Mouse (Mus musculus) spleen, adult 12 weeks (tissue): ENCODE measurements around the gene Smc3.
"Not testable (repeated sequence)": the region's sequence is repeated elsewhere in the genome, so short reads cannot be mapped to it uniquely, and the experiment has no call there.

Source experiments
- DNase-seq: peaks from one replicate; pipeline ENCODE4 v3.0.0; 2022; ENCODE audit warnings: low spot score

The Smc3 gene

DNA sequence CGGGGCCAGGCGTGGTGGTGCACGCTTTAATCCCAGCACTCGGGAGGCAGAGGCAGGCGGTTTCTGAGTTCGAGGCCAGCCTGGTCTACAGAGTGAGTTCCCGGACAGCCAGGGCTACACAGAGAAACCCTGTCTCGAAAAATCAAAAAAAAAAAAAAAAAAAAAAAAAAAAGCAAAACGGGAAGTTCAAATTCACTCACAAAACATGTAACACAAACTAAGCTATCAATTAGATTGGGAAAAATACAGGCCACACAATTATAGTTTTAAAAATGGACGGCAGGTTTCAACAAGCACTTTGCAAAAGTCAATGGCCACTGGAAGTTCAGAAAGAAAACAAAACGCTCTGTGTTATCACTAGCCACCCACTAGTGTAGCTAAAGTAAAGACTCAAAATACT lies 56.2 kb downstream of the Smc3 start:
- not testable (repeated sequence) for DNase-seq

DNA sequence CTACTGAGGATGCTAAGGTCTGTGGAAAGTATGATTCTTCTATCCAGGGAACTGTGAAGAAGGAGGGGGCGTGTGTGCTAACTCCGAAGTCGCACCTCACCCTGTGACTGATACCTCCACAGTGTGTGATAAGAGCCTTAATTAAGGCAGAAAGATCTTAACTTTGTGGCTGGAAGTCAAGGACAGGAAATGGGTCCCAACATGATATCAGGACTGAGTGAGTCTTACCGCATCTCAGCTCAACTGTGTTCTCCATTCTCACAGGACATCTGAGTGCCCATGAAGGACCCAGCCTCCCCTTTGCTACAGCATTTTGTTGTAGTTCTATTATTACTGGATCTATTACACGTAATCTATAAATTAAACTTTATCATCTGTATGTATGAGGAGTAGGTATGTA lies 57.2 kb downstream of the Smc3 start:
- no peak for DNase-seq

DNA sequence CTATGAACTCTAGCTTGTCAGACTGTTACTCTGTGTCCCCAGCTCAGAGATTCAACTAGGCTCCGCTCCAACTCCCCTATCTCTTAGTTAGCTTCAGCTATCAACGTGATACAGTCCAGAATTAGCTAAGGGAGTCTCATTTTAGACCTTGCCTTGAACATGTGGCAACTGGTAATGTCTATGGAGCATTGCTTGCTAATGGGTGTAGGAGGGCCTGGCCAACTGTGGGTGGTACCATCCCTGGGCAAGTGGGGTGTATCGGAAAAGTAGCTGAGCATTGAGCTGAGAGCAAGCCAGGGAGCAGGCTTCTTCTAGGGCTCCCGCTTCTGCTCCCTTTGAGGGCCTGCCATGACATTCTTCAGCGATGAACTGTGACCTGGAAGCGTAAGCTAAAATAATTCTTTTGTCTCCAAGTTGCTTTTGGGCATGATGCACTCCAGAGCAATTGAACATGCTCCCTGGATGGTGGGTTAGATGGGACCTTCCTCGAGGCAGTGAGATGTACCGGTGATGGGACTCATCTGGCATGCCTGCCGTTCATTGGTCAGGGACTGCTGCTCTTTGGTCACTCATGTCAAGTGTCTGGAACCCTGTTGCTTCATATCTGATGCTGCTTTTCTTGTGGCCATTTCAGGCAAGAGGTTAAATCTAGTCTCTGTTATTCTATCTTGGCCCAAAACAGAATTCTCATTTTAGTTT lies 60.7 kb downstream of the Smc3 start:
- DNase-seq: no peak

DNA sequence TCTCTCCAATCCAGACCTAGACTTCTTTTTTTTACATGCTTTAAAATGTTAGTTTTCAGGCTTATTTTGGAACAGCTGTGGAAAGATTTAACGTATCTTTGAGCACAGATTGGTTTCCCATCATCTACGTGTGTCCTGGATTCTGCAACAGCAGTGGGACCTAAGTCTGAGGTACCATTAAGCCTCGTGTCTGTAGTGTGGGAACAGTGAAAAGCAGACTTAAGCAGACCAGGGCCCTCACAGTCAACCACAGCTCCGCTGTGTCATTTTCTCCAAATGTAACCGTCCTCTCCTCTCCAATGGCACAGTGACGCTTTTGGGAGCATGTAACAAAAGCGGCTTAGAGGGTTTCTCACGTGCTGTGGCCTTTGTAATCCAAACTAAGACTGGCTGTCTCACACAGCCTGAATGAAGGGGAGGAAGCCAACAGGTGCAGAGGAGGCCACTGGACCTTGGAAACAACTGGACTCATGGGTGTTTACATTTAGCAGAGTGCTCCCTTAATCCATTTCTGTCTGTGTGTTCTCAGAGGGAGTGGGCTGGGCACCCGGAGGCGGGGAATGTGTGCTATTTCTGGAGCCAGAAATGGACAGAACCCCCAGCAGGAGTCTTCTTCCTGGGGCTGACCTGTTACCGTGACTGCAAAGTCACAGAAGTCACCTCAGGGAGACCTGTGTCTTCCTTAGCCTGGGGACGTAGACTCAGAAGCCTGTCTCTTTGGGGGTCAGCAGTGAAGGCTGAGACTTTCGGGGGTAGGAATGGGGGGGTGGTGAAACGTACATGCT lies 61.9 kb downstream of the Smc3 start:
- DNase-seq: no peak

DNA sequence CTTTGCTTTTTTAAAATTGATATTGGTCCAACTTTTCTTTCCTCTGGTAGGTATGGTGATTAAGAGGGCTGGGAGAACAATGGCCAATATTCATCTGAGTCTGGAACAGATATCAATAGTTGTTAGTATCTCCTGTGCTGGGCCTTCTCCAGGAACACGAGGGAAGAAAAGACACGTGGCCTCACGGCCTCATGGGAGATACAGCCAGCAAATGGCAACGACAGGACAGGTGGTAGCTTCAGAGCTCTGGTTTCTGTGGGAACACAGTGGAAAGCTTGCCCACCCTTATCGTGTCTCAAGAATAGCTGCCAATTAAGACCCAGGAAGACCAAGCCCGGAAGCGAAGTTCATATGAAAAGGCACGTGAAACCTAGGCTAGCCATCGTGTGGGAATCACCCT lies 64.6 kb downstream of the Smc3 start:
- no peak for DNase-seq

DNA sequence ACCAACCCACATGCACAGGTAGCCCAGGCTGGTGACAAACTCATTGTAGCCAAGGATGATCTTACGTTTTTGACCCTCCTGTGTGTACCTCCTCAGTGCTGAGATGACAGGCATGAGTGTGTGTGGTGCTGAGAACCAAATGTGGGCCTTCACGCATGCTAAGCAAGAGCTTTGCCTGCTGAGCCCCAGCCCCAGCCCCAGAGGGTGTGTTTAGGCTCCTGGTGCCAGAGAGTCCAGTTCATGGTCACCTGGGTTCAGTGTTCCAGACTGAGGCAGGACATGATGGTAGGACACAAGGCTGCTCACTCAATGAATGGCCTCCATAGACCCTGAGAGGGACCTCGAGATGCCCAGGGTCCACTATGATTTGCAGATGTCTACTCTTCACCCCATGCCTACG lies 65.2 kb downstream of the Smc3 start:
- no peak for DNase-seq

DNA sequence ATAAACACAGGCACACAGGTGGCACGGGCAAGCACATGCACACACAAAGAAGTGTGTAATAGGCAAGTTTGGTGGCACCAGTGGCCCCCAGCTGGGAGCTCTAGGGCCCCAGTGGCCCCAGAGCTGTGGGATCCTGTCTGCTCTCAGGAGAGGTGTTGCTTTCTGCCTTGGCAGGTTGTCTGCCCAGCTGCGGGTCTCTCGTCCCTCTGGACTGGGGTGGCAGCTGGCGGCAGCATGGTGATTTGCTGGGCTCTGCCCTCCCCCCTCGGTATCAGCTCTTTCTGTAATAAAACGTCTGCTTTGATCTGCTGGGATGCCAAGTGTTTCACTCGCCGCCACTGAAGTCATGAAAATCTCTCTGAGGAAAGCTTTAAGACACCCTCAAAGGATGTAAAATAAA lies 66.5 kb downstream of the Smc3 start:
- DNase-seq: no peak

DNA sequence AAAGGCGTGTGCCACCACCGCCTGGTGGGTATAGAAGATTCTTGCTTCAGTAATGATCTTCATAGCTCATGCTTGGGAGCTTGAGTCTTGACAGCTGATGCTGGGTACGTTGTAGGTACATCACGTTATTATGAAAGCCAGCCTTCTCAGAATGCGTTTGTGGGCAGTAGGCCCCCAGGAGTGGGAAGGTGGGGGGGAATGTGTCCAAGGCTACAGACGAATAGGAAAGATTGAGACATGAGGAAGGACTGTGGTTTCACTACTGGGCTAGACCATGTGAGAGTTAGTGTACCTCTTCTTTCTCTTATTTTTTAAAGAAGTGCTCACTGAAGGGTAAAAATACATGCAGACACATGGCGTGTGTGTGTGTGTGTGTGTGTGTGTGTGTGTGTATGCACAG lies 68.6 kb downstream of the Smc3 start:
- DNase-seq: no peak

DNA sequence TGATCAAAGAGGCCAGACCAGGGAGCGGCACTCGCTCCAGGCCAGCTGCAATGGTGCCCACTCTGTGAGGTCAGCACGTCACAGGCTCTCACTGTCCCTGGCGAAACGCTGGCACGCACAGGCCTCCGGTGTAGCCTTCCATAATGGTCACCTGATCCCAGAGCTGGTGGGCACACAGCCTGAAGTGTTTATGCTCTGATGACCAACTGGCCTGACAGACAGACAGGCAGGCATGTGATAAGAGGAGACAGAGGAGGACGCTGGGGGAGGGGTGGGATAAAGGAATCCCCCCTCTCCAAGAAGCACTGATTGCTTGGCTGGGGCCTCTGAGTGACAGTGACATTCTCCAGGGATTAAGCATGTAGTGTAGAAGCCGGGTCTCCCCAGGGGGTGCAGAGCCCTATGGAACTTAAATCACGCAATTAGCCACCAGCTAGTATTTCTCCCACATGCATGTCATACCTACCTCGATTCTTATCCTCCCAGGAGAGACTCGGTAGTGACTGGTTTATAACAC lies 70.5 kb downstream of the Smc3 start:
- no peak for DNase-seq

DNA sequence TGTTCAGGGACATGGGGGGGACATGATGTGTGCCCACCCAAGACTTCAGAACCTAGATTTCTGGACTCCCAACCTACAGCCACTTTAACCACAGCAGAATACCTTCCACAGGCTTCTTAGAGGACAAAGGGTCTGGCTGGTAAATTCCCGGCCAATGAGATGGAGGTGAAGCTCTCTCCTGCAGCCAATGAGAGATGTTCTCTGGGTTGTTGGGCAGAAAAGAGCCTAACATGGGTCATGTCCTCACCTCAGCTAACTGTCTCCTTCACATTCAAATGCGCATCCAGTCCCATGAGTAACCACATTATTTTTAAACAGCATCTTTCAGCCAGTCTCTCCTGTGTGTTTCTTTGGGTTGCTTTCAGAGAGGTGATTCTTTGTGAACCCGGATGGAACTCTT lies 71.2 kb downstream of the Smc3 start:
- no peak for DNase-seq

DNA sequence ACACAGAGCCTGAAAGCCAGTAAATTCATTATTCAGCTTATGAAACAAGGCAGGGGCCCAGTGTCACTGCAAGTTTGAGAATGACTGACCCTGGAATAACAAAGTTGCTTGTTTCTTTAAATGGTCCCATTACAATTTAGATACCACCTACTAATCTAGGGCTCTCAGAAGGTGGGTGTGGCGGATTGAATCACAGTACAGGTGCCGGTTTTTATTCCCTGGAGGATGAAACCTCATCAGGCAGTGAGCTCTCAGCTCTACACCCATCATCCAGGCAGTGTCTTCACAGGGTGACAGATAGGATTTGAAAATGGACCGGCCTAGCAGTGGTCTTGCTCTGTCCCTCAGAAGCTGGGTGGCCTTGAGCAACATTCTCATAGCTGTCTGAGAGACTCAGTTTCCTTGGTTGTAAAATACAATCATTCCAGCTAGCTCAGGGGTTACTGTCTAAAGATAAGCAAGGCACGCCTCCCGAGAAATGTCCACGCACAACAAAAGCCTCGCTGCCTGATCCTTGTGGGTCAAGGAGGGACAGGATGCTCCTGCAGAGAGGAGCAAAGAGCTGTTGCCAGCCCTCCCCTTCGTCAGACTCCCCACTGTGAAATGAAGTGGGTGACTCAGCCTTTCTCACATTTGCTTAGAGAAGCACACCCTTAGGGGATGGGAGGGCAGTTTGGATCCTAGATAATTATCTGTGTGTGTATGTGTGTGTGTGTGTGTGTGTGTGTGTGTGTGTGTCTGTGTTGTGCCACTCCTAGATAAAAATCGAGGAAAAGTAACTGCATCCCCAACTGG lies 74.1 kb downstream of the Smc3 start:
- DNase-seq: no peak

DNA sequence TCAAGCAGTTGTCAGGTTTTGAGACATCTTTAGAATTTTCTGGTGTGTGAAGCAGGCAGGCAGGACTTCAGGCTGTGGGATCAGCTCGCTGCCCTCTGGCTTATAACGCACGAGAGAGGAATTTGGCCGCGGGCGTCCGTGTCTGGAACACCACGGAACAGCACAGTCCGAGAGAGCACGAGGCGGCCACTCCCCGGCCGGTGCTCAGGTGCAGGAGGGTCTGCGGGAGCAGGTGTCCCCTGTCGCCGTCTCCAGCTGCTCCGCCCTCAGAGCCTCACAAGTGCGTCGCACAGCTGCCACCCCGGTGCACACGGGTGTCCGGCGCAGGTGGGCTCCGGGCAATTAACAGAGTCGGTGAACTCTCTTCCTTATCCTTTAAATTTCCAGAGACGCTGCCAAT lies 76.0 kb downstream of the Smc3 start:
- no peak for DNase-seq

DNA sequence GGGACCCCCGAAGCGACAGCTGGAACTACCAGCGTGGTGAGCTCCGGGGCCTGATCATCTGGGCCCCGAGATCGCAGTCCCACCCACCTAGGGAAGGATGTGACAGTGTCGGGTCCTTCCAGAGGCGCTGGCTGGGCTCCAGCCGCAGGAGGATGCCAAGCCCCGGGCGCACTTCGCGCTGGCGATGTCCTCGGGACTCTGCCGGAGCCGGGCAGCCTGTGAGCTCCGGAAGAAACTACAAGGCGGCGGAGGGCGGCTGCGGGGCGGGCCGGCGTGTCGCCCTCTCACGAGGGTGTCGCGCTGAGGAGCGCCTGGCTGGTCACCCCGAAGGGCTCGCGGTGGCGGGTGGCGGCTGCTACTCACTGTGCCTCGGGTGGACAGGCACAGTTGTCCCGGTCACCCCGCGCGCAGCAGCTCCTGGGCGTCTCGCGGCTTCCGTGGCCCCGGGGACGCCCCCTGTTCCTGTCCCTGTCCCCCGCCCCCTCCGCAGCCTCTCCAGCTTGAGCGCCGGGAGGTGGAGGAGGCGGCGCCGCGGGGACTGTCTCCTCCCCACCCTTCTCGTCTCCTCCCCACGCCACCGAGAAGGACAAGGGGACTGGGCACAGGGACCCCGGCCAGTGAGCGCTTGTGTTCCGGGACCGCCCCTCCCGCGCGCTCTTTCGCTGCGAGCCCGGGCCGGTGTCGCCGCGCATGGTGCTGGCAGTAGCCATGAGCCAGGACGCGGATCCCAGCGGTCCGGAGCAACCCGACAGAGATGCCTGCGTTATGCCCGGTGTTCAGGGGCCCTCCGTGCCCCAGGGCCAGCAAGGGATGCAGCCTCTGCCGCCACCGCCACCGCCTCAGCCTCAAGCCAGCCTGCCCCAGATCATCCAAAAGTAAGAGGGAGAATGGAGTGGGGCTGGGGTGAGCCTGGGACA lies 76.8 kb downstream of the Smc3 start, which contains the start of gene Rbm20:
TSS of gene Rbm20 (plus strand) at position 589 of the 917 bp plus-strand sequence.
- DNase-seq: no peak

DNA sequence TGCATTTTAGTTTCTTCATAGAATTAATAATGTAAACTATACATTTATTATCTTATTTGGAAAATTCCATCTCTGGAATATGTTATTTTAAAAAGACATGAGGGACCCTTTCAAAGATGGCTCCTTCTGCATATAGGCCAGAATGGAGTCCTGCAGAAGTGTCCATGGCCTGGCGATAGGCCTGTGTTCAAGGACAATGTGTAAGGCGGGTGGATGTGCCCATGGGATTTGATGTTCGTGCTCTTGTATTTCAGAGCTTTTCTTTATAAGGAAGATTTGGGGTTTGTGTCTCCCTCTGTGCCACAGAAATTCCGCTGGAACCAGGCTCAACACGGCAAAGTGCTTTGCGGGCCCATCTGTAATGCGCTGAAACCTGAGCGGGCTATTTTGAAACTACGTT lies 79.0 kb downstream of the Smc3 start:
- no peak for DNase-seq

DNA sequence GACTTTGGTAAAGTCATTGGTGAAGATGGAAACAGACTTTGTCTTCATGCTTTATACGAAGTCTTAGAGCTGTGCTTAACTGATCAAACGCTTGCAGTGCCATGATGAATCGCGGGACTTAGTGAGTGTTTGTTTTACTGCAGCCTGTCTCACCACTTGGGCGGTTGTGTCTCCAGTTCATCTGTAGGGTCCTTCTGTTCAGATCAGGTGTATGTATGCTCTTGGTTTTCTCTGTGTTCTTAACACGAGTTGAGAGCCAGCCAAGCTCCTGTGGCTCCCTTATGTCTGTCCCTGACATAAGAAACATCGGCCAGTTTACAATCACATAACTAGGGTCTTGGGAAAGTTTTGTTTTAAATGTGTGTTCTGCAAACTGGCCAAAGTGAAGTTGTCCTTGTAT lies 79.8 kb downstream of the Smc3 start:
- no peak for DNase-seq

DNA sequence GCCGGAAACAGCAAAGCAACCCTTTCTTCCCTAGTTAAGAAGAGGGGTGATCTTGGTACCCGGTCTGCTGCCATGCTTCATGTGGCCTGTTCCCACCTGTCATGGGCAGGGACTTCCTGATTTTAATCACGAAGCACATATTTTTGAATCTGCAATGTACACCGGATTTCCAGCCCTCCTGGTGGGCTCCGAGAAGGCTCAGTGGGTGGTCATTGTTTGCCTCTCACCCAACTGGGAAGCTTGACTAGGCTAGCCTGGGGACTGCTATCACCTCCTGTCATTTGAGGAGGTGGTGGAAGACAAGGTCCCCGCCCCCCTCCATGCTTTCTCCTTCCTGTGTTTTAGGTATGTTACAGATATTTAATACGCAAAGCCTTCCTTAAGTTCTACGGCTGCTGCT lies 82.2 kb downstream of the Smc3 start:
- DNase-seq: no peak

DNA sequence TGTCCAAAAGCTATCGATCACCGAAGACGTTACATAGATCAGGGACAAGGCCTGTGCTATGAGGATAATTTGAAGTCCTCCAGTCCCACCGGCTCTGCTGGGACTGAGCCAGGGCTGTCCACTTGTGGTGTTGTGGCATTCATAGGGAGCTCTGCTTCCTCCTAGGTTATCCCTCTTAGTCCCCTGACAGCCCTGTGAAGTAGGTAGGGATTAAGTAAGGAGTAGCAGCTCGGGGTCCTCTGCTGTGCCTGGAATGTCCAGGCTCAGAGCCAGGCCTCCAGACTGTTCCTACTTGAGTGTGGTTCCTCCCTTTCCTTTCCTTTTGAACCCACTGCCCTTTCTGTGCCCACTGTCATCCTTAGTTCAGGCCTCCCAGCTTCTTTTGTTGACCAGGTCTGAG lies 87.4 kb downstream of the Smc3 start:
- no peak for DNase-seq

DNA sequence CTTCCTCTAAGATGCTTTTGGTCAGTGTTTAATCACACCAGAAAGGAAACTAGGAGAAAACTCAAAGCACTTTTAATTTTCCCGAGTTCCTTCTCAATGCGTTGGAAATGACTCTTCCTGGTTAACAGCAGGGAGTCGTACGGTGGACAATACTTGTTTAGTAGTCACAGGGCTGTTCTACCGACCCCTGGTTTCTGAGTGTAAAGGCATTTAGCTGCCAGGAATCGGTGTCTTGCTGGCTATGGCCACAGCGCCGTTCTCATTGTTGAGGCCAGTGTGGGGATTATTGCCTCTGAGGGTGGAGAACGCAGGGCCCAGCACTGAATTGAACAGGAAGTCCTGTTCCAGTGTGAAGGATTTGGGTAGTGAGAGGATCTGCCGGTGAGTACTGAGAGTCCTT lies 90.6 kb downstream of the Smc3 start:
- no peak for DNase-seq

DNA sequence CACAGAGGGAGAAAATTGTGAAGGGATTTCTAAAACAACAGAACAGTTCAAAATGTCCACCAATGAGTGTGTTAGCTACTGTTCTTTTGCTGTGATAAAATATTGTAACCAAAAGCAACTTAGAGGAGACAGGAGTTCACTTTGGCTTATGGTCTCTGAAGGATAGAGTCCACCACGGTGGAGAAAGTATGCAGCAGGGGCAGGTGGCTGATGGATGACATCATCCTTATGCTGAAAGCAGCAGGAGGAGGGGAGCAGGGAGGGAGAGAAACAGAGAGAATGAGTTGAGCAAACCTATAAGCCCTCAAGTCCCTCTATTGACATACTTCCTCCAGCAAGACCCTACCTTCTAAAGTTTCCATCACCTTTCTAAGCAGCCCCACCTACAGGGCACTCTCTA lies 93.8 kb downstream of the Smc3 start:
- no peak for DNase-seq
